Mouse (Mus musculus) lung, embryonic 15.5 days (tissue): ENCODE results near the gene Rps27. TPM values are rescaled to one million over a fixed set of nuclear protein-coding genes. Genes with fewer than 3 reads are reported as not detected.

Experiments used
- ATAC-seq: fragments of 200-750 bp; cut with Nextera tagmentation; 2 replicates; pipeline ENCODE4 v1.8.0; 2017; ENCODE audit warnings: moderate number of reproducible peaks, borderline replicate concordance; ENCODE audit not compliant: low FRiP score, low TSS enrichment; ENCODE audit errors: extremely low read depth
- H3K27ac ChIP-seq: fragments of 300-500 bp; sonication (generic); 2 replicates; pipeline ENCODE4 v1.5.1; 2015; ENCODE audit warnings: moderate library complexity, mild to moderate bottlenecking, inconsistent platforms
- H3K27me3 ChIP-seq: fragments of 300-500 bp; sonication (generic); 2 replicates; pipeline ENCODE4 v1.6.1; 2015; ENCODE audit warnings: inconsistent platforms
- H3K36me3 ChIP-seq: fragments of 300-500 bp; sonication (generic); 2 replicates; pipeline ENCODE4 v1.6.1; 2015; ENCODE audit warnings: inconsistent platforms
- H3K4me1 ChIP-seq: fragments of 300-500 bp; sonication (generic); 2 replicates; pipeline ENCODE4 v1.6.1; 2015; ENCODE audit warnings: inconsistent platforms
- H3K4me2 ChIP-seq: fragments of 300-500 bp; sonication (generic); 2 replicates; pipeline ENCODE4 v1.6.1; 2015; ENCODE audit warnings: inconsistent platforms, mild to moderate bottlenecking, moderate library complexity
- H3K4me3 ChIP-seq: fragments of 300-500 bp; sonication (generic); 2 replicates; pipeline ENCODE4 v1.5.1; 2015; ENCODE audit warnings: mild to moderate bottlenecking, inconsistent platforms
- H3K9ac ChIP-seq: fragments of 300-500 bp; sonication (generic); 2 replicates; pipeline ENCODE4 v1.6.1; 2015; ENCODE audit warnings: inconsistent platforms
- H3K9me3 ChIP-seq: fragments of 300-500 bp; sonication (generic); 2 replicates; pipeline ENCODE4 v1.6.1; 2016; ENCODE audit warnings: inconsistent platforms
- WGBS: fragments of 180-500 bp; shearing (Covaris S2); methylation state at CpG from one replicate; pipeline ENCODE4 v1.1.7; 2015; 5-methylcytosine and 5-hydroxymethylcytosine counted together
- polyA plus RNA-seq: library from polyadenylated mRNA; unstranded; fragments of >200 nt; fragmentation: Nextera tagmentation; extraction: Ambion mirVana; gene quantifications from 2 replicates; pipeline ENCODE4 v1.2.1, GENCODE M21; 2015

Rps27 gene
- polyA plus RNA-seq, 1 experiment from 2014 or later = 1,416 TPM

DNA sequence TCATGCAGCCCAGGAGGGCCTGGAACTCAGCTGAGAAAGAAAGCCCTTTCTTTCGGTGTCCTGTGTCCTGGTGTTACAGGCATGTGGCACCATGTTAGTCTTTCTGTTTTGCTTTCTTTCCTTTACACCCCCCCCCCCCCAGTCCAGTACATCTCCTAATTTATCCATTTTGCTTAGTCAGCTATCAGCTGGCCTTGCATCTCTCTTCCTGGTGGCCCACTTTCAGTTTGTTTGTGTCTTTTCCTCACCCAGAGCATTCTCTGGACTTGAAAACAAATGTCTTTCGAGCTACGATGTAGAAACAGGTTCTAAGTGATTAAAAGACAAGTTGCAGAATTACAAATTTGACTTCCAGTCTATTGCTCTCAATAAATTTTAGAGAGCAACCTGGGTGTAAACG, 9.0 kb upstream of the Rps27 start:
- no peak overlapping the region for H3K4me2 ChIP-seq
- H3K36me3 ChIP-seq = peaks cover 27% of the 10 kb centered on the region
- H3K4me1 ChIP-seq = peaks cover 21% of the 10 kb centered on the region
- whole genome bisulfite sequencing = 84% methylated on average over 4 of the region's 4 CpGs
- no peaks in the 10 kb centered on the region for H3K9me3 ChIP-seq
- ATAC-seq = no peak
- no peak overlapping the region for H3K27ac ChIP-seq
- no peak overlapping the region for H3K9ac ChIP-seq
- H3K4me3 ChIP-seq = no peak overlapping the region
- H3K27me3 ChIP-seq = no peaks in the 10 kb centered on the region

DNA sequence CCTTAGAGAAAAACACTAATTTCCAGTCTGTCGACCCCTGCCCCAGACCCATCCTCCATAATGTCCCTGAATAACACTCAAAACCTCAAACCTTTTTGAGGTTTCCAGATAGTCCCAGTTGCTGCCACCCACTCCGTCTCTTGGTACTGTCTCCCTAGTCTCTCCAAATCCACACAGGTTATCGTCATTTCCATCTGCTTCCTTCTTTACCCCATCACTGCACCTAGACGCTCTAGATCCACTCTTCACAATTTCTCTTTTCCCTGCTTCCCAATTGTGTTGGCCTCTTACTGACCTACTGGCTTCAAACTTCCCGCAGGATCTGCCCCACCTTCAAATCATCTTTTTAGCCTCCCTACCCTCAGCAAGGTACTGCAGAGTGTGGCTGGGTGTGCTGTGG, 7.7 kb upstream of the Rps27 start:
- Histone ChIP-seq H3K4me3 (peak overlapping the region; percentile 55), H3K27me3 (no peaks in the 10 kb centered on the region), H3K27ac (peak overlapping the region; percentile 91; the same call in 1 of the 2 replicates), H3K4me2 (peak overlapping the region; percentile 77), H3K9me3 (no peaks in the 10 kb centered on the region), H3K4me1 (peaks cover 21% of the 10 kb centered on the region), H3K9ac (peak overlapping the region; percentile 65), H3K36me3 (peaks cover 27% of the 10 kb centered on the region)
- WGBS = 12% methylated on average over 5 of the region's 5 CpGs
- no peak for ATAC-seq

GRCm38 (mm10) chr3:90220531-90220951, 7.1 kb upstream of the Rps27 start:
- H3K27me3 ChIP-seq = no peaks in the 10 kb centered on the region
- H3K9ac ChIP-seq = peak overlapping the region; percentile 65
- no peaks in the 10 kb centered on the region for H3K9me3 ChIP-seq
- ATAC-seq = peak; percentile 91
- peaks cover 21% of the 10 kb centered on the region for H3K36me3 ChIP-seq
- peak overlapping the region; percentile 91 for H3K27ac ChIP-seq
- H3K4me1 ChIP-seq = peaks cover 21% of the 10 kb centered on the region
- H3K4me3 ChIP-seq = peak overlapping the region; percentile 55
- whole genome bisulfite sequencing = under 1% methylated on average over 18 of the region's 20 CpGs
- peak overlapping the region; percentile 77 for H3K4me2 ChIP-seq

DNA sequence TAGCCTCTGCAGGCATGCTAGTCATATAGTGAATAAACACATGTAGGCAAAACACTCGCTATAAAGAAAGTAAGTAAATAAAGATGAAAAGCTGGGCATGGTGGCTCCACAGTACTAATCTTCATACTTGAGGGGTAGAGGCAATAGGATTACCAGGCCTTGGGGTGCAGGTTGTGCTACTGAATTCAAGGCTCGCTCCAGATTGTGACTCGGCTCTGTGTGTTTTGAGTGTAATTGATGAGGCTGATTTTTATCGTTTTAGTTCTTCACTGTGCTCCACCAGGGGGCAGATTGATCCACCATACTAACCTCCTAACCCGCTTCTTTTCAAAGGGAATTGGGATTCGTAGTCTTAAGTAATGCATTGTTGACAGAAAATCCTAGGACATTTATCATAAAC, 6.6 kb upstream of the Rps27 start:
- no peaks in the 10 kb centered on the region for H3K27me3 ChIP-seq
- no peaks in the 10 kb centered on the region for H3K9me3 ChIP-seq
- H3K4me1 ChIP-seq = peaks cover 21% of the 10 kb centered on the region
- peaks cover 17% of the 10 kb centered on the region for H3K36me3 ChIP-seq
- peak overlapping the region; percentile 77 for H3K4me2 ChIP-seq
- peak overlapping the region; percentile 55 for H3K4me3 ChIP-seq
- WGBS = 5% methylated on average over 6 of the region's 6 CpGs
- H3K9ac ChIP-seq = peak overlapping the region; percentile 65
- ATAC-seq = peak; percentile 58; the same call in 1 of the 2 replicates
- H3K27ac ChIP-seq = peak overlapping the region; percentile 91

- Histone ChIP-seq H3K27me3 (no peaks in the 10 kb centered on the region), H3K9ac (no peak overlapping the region), H3K4me1 (peaks cover 26% of the 10 kb centered on the region), H3K9me3 (no peaks in the 10 kb centered on the region), H3K4me2 (no peak overlapping the region), H3K36me3 (peaks cover 17% of the 10 kb centered on the region), H3K27ac (no peak overlapping the region), H3K4me3 (no peak overlapping the region)
- WGBS = 29% methylated on average over 1 of the region's 1 CpGs
- no peak for ATAC-seq
Measured at GRCm38 (mm10) chr3:90215825-90216380, 2.5 kb upstream of the Rps27 start.

DNA sequence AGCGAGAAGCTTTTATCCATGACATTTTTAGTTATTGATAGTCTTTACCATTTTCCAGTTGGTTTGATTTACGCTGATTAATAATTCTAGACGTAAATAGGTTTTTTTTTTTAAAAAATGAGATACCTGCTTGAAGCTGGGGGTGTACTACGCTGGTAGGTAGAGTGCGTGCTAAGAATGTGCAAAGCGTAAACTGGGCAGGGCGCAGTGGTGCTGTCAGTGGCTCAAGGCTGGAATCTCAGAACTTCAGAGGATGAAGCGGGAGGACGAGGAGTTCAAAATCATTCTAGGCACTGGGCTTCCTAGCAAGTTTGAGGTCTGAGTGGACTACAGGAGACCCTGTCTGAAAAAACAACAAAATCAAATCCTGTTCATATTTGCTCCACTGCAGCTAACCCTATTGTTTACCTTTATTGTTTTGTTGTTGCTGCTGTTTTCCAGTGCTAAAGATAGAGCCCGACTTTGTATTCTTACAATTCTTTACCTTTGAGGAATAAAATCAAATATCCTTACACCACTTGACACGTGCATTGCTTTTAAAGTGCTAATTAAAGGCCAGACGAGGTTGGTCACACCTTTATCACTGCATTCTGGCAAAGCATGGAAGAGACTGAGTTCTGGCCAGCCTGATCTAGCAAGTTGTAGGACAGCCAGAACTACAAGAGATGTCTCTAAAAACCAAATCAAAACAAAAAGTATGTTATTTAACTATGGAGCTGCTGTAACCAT, 669 bp upstream of the Rps27 start:
- Histone ChIP-seq H3K9ac (peak overlapping the region; percentile 27; the same call in 1 of the 2 replicates), H3K4me2 (peak overlapping the region; percentile 66), H3K4me1 (peaks cover 28% of the 10 kb centered on the region), H3K27me3 (no peaks in the 10 kb centered on the region), H3K27ac (peak overlapping the region; percentile 76), H3K36me3 (peaks cover 33% of the 10 kb centered on the region), H3K4me3 (peak overlapping the region; percentile 85), H3K9me3 (no peaks in the 10 kb centered on the region)
- 12% methylated on average over 12 of the region's 12 CpGs for WGBS
- ATAC-seq = no peak

DNA sequence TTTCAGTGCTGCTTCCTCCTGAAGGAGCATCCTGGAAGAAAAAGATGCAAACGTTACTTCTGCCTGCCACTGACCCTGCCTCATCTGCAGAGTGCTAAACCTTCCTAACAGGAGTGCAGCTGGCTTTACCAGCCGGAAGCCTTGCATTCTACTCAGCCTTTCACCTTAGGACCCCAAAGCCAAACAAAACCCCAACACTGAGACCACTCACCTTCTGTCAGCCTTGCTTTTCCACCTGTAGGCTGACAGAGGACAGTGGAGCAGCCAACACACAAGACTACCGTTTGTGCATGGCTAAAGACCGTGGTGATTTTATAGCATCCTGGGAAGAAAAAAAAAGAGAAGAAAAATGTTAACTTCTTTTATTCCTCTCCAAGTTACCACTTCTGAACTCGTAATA, 728 bp downstream of the Rps27 start:
- no peaks in the 10 kb centered on the region for H3K27me3 ChIP-seq
- H3K9me3 ChIP-seq = no peaks in the 10 kb centered on the region
- no peak overlapping the region for H3K27ac ChIP-seq
- peaks cover 47% of the 10 kb centered on the region for H3K36me3 ChIP-seq
- WGBS = 4% methylated on average over 5 of the region's 5 CpGs
- peak overlapping the region; percentile 92 for H3K4me2 ChIP-seq
- ATAC-seq = no peak
- peak overlapping the region; percentile 91 for H3K9ac ChIP-seq
- H3K4me3 ChIP-seq = peak overlapping the region; percentile 85
- H3K4me1 ChIP-seq = peaks cover 28% of the 10 kb centered on the region

GRCm38 (mm10) chr3:90211475-90212398, 1.7 kb downstream of the Rps27 start:
- peak overlapping the region; percentile 91 for H3K9ac ChIP-seq
- peaks cover 28% of the 10 kb centered on the region for H3K4me1 ChIP-seq
- H3K4me3 ChIP-seq = peak overlapping the region; percentile 85
- H3K9me3 ChIP-seq = no peaks in the 10 kb centered on the region
- ATAC-seq = no peak
- peaks cover 50% of the 10 kb centered on the region for H3K36me3 ChIP-seq
- H3K27me3 ChIP-seq = no peaks in the 10 kb centered on the region
- 71% methylated on average over 13 of the region's 13 CpGs for WGBS
- no peak overlapping the region for H3K27ac ChIP-seq
- peak overlapping the region; percentile 92 for H3K4me2 ChIP-seq

GRCm38 (mm10) chr3:90209908-90210566, 3.4 kb downstream of the Rps27 start:
- ATAC-seq = no peak
- Histone ChIP-seq H3K4me2 (no peak overlapping the region), H3K36me3 (peaks cover 50% of the 10 kb centered on the region), H3K4me3 (no peak overlapping the region), H3K4me1 (peaks cover 28% of the 10 kb centered on the region), H3K9ac (no peak overlapping the region), H3K27me3 (no peaks in the 10 kb centered on the region), H3K27ac (no peak overlapping the region), H3K9me3 (no peaks in the 10 kb centered on the region)
- WGBS = 86% methylated on average over 5 of the region's 5 CpGs

DNA sequence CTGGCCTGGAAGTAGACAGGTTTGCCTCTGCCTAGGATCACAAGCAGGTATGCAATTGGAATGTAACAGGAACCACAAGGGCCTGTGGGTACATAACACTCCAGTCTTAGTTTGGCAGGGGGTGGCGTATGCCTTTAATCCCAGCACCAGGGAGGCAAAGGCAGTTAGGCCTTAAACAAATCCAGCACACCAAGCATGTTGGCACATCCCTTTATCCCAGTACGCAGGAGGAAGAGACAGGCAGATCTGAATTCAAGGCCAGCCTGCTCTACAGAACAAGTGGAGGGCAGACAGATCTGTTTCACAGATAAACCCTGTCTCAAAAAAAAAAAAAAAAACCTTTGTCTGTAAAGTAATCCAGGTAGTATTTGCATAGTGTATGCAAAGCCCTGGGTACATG, 4.8 kb downstream of the Rps27 start:
- no peak overlapping the region for H3K4me3 ChIP-seq
- H3K27me3 ChIP-seq = no peaks in the 10 kb centered on the region
- no peaks in the 10 kb centered on the region for H3K9me3 ChIP-seq
- H3K27ac ChIP-seq = no peak overlapping the region
- peaks cover 50% of the 10 kb centered on the region for H3K36me3 ChIP-seq
- ATAC-seq = no peak
- peaks cover 23% of the 10 kb centered on the region for H3K4me1 ChIP-seq
- 75% methylated on average over 2 of the region's 2 CpGs for WGBS
- H3K9ac ChIP-seq = no peak overlapping the region
- no peak overlapping the region for H3K4me2 ChIP-seq

- WGBS = 96% methylated on average over 2 of the region's 2 CpGs
- Histone ChIP-seq H3K4me3 (no peak overlapping the region), H3K9ac (no peak overlapping the region), H3K36me3 (peaks cover 20% of the 10 kb centered on the region), H3K4me2 (no peak overlapping the region), H3K27me3 (no peaks in the 10 kb centered on the region), H3K4me1 (no peaks in the 10 kb centered on the region), H3K9me3 (no peaks in the 10 kb centered on the region), H3K27ac (no peak overlapping the region)
- no peak for ATAC-seq
Measured at GRCm38 (mm10) chr3:90204582-90204981, 8.9 kb downstream of the Rps27 start.
